Mouse (Mus musculus) inflammation-experienced regulatory T-cells, adult 6 months (primary cell): ENCODE measurements around the gene Ttll11. TPM values are rescaled to one million over a fixed set of nuclear protein-coding genes. Genes with fewer than 3 reads are reported as not detected.

Source experiments
- ATAC-seq: one replicate; pipeline ENCODE4 v1.8.0; 2017
- polyA plus RNA-seq, 3 experiments: library from polyadenylated mRNA; unstranded; fragments of 100-300 nt; shearing (Covaris generic); gene quantifications; one replicate each; pipeline ENCODE4 v1.2.1; 2017

The Ttll11 gene
- polyA plus RNA-seq, 3 experiments from 2014 or later = not detected

GRCm38 (mm10) chr2:35899712-35900111 is 80.0 kb downstream of the Ttll11 start:
- no peak for ATAC-seq

GRCm38 (mm10) chr2:35899135-35899474 is 80.6 kb downstream of the Ttll11 start:
- no peak for ATAC-seq

- no peak for ATAC-seq
These were observed 81.1 kb downstream of the Ttll11 start for GRCm38 (mm10) chr2:35898425-35899134.

DNA sequence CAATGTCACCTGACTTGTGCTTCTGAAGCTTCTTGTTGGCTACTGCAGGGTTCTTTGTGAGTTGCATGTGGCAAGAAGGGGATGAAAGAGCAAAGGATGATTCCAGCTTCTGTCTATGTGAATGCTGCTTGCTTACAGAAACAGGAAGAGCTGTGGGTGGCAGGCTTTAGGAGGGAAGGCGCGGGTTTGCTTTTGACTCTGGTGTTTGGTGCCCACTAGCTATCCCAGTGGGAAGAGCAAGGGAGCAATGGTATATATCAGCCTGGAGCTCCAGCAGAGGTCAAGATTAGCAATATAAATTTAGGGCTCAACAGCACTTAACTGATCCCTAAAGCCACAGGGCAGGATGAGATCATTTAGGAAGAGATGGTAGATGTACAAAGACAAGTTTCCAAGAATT is 82.6 kb downstream of the Ttll11 start:
- ATAC-seq = no peak

GRCm38 (mm10) chr2:35894512-35894911 is 85.2 kb downstream of the Ttll11 start:
- no peak for ATAC-seq

DNA sequence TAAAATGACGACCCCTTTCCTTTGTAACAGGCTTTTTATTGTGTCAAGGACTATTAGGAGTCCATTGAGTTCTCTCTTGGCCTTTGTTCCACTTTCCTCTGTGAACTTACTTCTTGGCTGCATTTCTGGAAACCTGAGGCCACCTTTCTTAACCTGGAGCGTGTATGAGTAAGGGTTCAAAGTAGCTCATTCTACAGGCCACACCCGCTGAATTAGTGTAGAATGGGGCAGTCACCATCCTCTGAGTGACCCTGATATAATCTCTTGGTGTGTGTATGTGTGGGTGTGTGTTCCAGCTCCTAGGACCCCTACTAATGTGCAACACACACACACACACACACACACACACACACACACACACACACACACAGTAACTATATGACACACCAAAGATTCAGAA is 89.1 kb downstream of the Ttll11 start:
- ATAC-seq = no peak

GRCm38 (mm10) chr2:35889776-35890175 is 89.9 kb downstream of the Ttll11 start:
- no peak for ATAC-seq

GRCm38 (mm10) chr2:35884296-35884695 is 95.4 kb downstream of the Ttll11 start:
- no peak for ATAC-seq

GRCm38 (mm10) chr2:35882336-35882987 is 97.3 kb downstream of the Ttll11 start:
- ATAC-seq = no peak

DNA sequence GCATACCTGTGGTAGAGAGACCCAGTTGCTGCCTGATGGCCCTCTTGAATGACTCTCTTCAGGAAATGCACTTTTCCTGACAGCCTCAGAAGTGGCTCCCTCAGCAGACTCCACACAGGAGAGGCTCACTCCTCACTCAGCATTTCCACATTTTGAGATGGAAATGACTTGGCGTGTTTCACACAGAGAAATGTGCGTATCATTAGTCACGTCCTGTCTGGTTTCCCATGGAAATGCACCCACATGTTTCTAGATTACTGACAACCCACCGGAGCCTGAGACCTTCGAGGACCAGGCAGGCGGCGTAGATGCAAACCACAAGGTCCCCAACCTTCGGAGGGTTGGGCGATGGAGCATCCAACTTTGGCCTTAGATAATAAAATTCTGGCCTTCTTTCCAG is 97.8 kb downstream of the Ttll11 start:
- no peak for ATAC-seq

- no peak for ATAC-seq
These were observed 99.4 kb downstream of the Ttll11 start for GRCm38 (mm10) chr2:35880362-35880761.

DNA sequence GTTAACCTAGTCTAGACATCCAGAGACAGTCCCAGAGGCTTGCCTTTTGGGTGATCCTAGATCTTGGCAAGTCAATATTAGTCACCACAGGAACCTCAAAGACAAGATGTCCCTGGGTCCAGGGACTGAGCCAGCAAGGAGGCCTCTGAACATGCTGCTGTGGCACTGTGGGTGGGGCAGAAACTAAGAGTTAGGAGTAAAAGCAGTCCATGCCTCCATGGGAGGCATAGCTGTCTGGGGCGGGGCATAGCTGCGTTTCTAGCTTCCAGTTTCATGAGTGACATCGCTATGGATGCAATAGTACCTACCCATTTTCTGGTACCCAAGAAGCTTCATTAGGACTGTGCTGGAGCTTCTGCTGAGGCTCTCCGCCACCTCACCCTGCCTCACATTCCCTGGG is 99.8 kb downstream of the Ttll11 start:
- ATAC-seq = no peak

GRCm38 (mm10) chr2:35878506-35878905 is 101.2 kb downstream of the Ttll11 start:
- ATAC-seq = no peak

- no peak for ATAC-seq
These were observed 104.1 kb downstream of the Ttll11 start for GRCm38 (mm10) chr2:35875572-35875971.

GRCm38 (mm10) chr2:35874421-35874820 is 105.3 kb downstream of the Ttll11 start:
- no peak for ATAC-seq

GRCm38 (mm10) chr2:35869165-35869564 is 110.5 kb downstream of the Ttll11 start:
- ATAC-seq = no peak

- ATAC-seq = no peak
These were observed 116.4 kb downstream of the Ttll11 start for GRCm38 (mm10) chr2:35863284-35863683.

DNA sequence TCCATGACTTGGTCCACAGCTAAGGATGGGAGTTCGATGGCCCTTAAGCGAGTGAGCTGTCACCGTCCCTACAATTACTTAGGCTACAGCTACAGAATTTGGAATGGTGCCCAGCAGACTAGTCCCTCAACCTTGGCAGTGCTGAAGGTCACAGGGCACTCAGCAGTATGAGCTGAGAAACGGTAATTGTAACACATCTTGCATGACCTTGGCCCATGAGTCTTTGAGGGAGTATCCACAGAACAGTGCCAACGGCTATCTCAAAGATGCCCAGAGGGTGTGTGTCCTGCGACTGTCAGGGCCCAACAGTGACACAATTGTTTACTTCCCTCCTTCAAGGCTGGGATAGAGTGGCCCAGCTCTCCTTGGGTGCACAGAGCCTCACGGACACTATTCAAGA is 118.5 kb downstream of the Ttll11 start:
- ATAC-seq = no peak

GRCm38 (mm10) chr2:35860394-35860744 is 119.3 kb downstream of the Ttll11 start:
- no peak for ATAC-seq

GRCm38 (mm10) chr2:35859708-35860393 is 119.9 kb downstream of the Ttll11 start:
- no peak for ATAC-seq

DNA sequence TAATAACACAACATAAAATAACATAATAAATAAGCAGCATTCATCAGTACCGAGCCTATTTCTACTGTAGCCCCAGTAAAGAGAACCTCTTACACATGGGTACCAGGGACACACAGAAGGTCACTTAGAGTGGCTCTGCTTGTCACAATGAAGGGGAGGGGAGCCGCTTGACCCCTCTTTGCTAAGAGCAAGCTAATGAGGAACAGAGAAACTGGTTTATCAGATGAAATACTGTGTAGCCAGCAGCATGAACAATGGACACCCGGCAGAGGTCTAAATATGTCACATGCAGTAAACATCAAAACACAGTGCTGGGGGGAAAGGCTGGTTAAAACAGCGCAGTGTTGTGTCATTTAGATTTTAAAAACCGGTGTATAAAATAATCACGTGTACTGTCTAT is 121.4 kb downstream of the Ttll11 start:
- ATAC-seq = no peak

GRCm38 (mm10) chr2:35856901-35857300 is 122.8 kb downstream of the Ttll11 start:
- no peak for ATAC-seq

DNA sequence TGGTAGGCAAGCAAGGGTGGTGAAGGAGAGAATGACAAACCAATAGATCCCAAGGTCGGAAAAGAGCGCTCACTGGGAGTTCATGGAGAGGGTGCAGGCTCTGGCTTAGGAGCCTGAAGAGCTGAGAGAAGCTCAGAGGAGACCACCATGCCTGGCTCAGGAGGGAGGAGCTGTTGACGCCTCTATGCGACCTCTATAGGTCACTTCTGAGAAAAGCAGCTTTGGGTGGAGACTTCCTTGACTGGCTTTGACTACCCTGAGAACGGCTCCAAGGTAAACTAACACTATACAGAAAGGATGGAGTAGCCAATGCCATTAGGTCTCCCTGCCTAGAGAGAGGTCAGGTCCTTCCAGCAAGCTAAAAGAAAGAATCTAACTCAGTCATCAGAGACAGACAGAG is 124.8 kb downstream of the Ttll11 start:
- ATAC-seq = no peak

DNA sequence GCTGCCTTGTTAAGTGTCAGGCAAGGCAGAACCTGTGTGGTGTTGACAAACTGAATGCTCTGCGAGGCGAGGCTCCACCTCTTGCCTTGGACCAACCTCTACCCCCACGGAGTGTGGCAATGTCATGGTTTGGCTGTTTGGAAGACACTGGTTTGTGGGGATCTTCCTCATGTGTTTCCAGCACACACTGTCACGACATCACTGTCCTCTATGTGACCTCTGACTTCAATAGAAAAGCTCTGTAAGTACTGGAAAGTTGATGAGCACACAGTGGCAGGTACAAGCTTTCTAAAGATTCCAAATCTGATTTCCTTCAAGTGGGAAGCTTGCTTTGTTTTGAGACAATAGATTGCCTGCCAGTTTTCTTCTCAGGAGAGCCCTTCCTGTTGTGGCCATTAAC is 126.7 kb downstream of the Ttll11 start:
- no peak for ATAC-seq
